Mouse (Mus musculus) forebrain, postnatal 0 days (tissue): Measurements from ENCODE around the gene Kcnh7. TPM values are rescaled to one million over a fixed set of nuclear protein-coding genes. Genes with fewer than 3 reads are reported as not detected.

ENCODE experiments used
- ATAC-seq: fragments of 200-750 bp; cut with Nextera tagmentation; 2 replicates; pipeline ENCODE4 v1.8.0; 2017; ENCODE audit warnings: mild to moderate bottlenecking, moderate library complexity
- DNase-seq: peaks from one replicate; pipeline ENCODE4 v3.0.0-alpha.2; 2015
- H3K27ac ChIP-seq: fragments of 300-500 bp; sonication (generic); 2 replicates; pipeline ENCODE4 v1.5.1; 2014; ENCODE audit warnings: low read depth, mild to moderate bottlenecking, antibody characterized with exemption, low read length, moderate library complexity, mixed read lengths
- H3K27me3 ChIP-seq: fragments of 300-500 bp; sonication (generic); 2 replicates; pipeline ENCODE4 v1.6.1; 2014; ENCODE audit warnings: mild to moderate bottlenecking, low read length, mixed read lengths; ENCODE audit not compliant: insufficient read depth
- H3K36me3 ChIP-seq: fragments of 300-500 bp; sonication (generic); 2 replicates; pipeline ENCODE4 v1.6.1; 2014; ENCODE audit warnings: mild to moderate bottlenecking, moderate library complexity; ENCODE audit not compliant: insufficient read depth
- H3K4me1 ChIP-seq: fragments of 300-500 bp; sonication (generic); 2 replicates; pipeline ENCODE4 v1.6.1; 2014; ENCODE audit warnings: antibody characterized with exemption; ENCODE audit not compliant: insufficient read depth
- H3K4me2 ChIP-seq: fragments of 300-500 bp; sonication (generic); 2 replicates; pipeline ENCODE4 v1.6.1; 2014; ENCODE audit warnings: low read depth, mild to moderate bottlenecking, moderate library complexity
- H3K4me3 ChIP-seq: fragments of 300-500 bp; sonication (generic); 2 replicates; pipeline ENCODE4 v1.5.1; 2014; ENCODE audit warnings: low read depth, low read length, mixed read lengths
- H3K9ac ChIP-seq: fragments of 300-500 bp; sonication (generic); 2 replicates; pipeline ENCODE4 v1.6.1; 2014; ENCODE audit warnings: mild to moderate bottlenecking
- H3K9me3 ChIP-seq: fragments of 300-500 bp; sonication (generic); 2 replicates; pipeline ENCODE4 v1.6.1; 2016; ENCODE audit warnings: low read length
- CTCF ChIP-seq: sonication (generic); IDR thresholded peaks from 2 replicates; pipeline ENCODE4 v1.5.1; 2016; ENCODE audit warnings: antibody characterized with exemption, control low read depth, low read depth
- WGBS: fragments of 180-500 bp; shearing (Covaris S2); extraction: QIAGEN DNeasy Blood & Tissue Kit; methylation state at CpG from one replicate; pipeline ENCODE4 v1.1.7; 2014; 5-methylcytosine and 5-hydroxymethylcytosine counted together
- polyA plus RNA-seq: library from polyadenylated mRNA; unstranded; fragments of >200 nt; fragmentation: Nextera tagmentation; extraction: Ambion mirVana; gene quantifications from 2 replicates; pipeline ENCODE4 v1.2.1, GENCODE M21; 2015
- total RNA-seq: library from RNA; depleted of rRNA; stranded (reverse); fragments of >200 nt; gene quantifications from 2 replicates; pipeline ENCODE4 v1.2.3, GENCODE M21; 2014

Gene Kcnh7
- total and polyA plus RNA-seq, 2 experiments from 2014 or later = 7.3 to 17.9 TPM

GRCm38 (mm10) chr2:62684989-62685595 is 499.0 kb downstream of the Kcnh7 start:
- ATAC-seq (no peak), DNase-seq (no peak)
- Histone ChIP-seq H3K27me3 (no peaks in the 10 kb centered on the region), H3K9ac (no peak overlapping the region), H3K9me3 (no peaks in the 10 kb centered on the region), H3K4me3 (no peak overlapping the region), H3K36me3 (no peaks in the 10 kb centered on the region), H3K4me2 (no peak overlapping the region), H3K27ac (no peak overlapping the region), H3K4me1 (no peaks in the 10 kb centered on the region)
- no peak for TF ChIP-seq CTCF
- WGBS = 68% methylated on average over 3 of the region's 3 CpGs

GRCm38 (mm10) chr2:62681667-62682066 is 502.4 kb downstream of the Kcnh7 start:
- no peak overlapping the region for H3K27ac ChIP-seq
- ATAC-seq (no peak), DNase-seq (no peak)
- H3K9me3 ChIP-seq = no peaks in the 10 kb centered on the region
- WGBS = 39% methylated on average over 8 of the region's 8 CpGs
- H3K4me1 ChIP-seq = no peaks in the 10 kb centered on the region
- no peak overlapping the region for H3K4me2 ChIP-seq
- H3K9ac ChIP-seq = no peak overlapping the region
- no peaks in the 10 kb centered on the region for H3K36me3 ChIP-seq
- H3K27me3 ChIP-seq = no peaks in the 10 kb centered on the region
- no peak overlapping the region for H3K4me3 ChIP-seq
- TF ChIP-seq CTCF = no peak

GRCm38 (mm10) chr2:62672788-62673187 is 511.3 kb downstream of the Kcnh7 start:
- Histone ChIP-seq H3K36me3 (no peaks in the 10 kb centered on the region), H3K27me3 (no peaks in the 10 kb centered on the region), H3K4me2 (no peak overlapping the region), H3K4me1 (no peaks in the 10 kb centered on the region), H3K4me3 (no peak overlapping the region), H3K9ac (no peak overlapping the region), H3K27ac (no peak overlapping the region), H3K9me3 (no peaks in the 10 kb centered on the region)
- ATAC-seq = no peak
- no peak for TF ChIP-seq CTCF
- no peak for DNase-seq
- WGBS = 86% methylated on average over 5 of the region's 5 CpGs

DNA sequence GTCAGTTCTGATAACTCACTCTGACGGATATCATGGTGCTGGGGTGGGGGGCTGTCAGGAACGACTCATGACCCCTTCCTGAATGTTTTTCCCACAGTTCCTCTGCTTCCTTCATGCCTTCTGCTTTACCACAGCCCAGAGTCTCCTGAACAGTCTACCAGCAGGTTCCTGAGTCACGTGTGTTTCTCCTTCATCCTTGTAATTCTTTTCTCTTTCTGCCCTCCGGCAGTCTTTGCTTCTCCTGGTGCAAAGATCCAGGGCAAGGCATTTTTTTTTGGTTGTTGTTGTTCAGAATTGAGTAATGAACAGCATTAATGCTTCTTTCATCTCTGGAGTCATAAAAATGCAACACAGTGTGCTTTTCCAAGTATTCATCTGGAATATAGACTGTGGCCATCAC is 513.3 kb downstream of the Kcnh7 start:
- DNase-seq = no peak
- Histone ChIP-seq H3K27me3 (no peaks in the 10 kb centered on the region), H3K9me3 (no peaks in the 10 kb centered on the region), H3K36me3 (no peaks in the 10 kb centered on the region), H3K4me1 (no peaks in the 10 kb centered on the region), H3K4me2 (no peak overlapping the region), H3K4me3 (no peak overlapping the region), H3K27ac (no peak overlapping the region), H3K9ac (no peak overlapping the region)
- TF ChIP-seq CTCF = no peak
- WGBS = 81% methylated on average over 4 of the region's 4 CpGs
- ATAC-seq = no peak

GRCm38 (mm10) chr2:62670301-62670700 is 513.8 kb downstream of the Kcnh7 start:
- DNase-seq (no peak), ATAC-seq (no peak)
- Histone ChIP-seq H3K27ac (no peak overlapping the region), H3K9me3 (no peaks in the 10 kb centered on the region), H3K36me3 (no peaks in the 10 kb centered on the region), H3K4me2 (no peak overlapping the region), H3K27me3 (no peaks in the 10 kb centered on the region), H3K4me1 (no peaks in the 10 kb centered on the region), H3K9ac (no peak overlapping the region), H3K4me3 (no peak overlapping the region)
- WGBS = 87% methylated on average over 5 of the region's 5 CpGs
- no peak for TF ChIP-seq CTCF

DNA sequence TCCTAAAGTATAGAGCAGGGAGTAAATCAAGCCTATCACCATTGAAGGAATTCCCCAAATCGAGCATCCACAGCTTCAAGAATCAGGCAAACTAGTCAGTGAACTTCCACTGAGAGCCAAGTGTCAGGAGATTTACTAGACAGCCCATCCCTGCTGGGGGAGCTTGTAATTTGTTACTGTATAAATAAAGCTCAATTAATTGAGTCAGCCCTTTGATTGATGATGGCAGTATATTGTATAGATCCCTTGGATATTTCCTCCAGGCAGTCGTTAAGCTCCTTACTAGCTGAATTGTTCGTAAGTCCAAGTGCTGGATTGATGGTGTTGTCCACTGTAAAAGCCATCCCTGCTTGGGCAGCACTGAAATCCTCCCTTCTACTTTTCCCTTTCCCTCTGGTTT is 514.2 kb downstream of the Kcnh7 start:
- no peak for TF ChIP-seq CTCF
- H3K4me1 ChIP-seq = no peaks in the 10 kb centered on the region
- H3K9me3 ChIP-seq = no peaks in the 10 kb centered on the region
- DNase-seq = no peak
- no peak for ATAC-seq
- 69% methylated on average over 3 of the region's 3 CpGs for WGBS
- H3K36me3 ChIP-seq = no peaks in the 10 kb centered on the region
- H3K27ac ChIP-seq = no peak overlapping the region
- H3K9ac ChIP-seq = no peak overlapping the region
- H3K27me3 ChIP-seq = no peaks in the 10 kb centered on the region
- H3K4me3 ChIP-seq = no peak overlapping the region
- H3K4me2 ChIP-seq = no peak overlapping the region

- H3K36me3 ChIP-seq = no peaks in the 10 kb centered on the region
- H3K4me3 ChIP-seq = no peak overlapping the region
- 51% methylated on average over 1 of the region's 1 CpGs for WGBS
- no peaks in the 10 kb centered on the region for H3K27me3 ChIP-seq
- no peaks in the 10 kb centered on the region for H3K4me1 ChIP-seq
- no peak for TF ChIP-seq CTCF
- no peak for DNase-seq
- ATAC-seq = no peak
- no peak overlapping the region for H3K4me2 ChIP-seq
- H3K9me3 ChIP-seq = no peaks in the 10 kb centered on the region
- H3K9ac ChIP-seq = no peak overlapping the region
- H3K27ac ChIP-seq = no peak overlapping the region
Observed at GRCm38 (mm10) chr2:62665536-62665935, 518.6 kb downstream of the Kcnh7 start.
